Mouse (Mus musculus) heart, embryonic 11.5 days (tissue): ENCODE data around the gene Shroom3. TPM values are rescaled to one million over a fixed set of nuclear protein-coding genes. Genes with fewer than 3 reads are reported as not detected.

Experiments used
- ATAC-seq: fragments of 200-750 bp; cut with Nextera tagmentation; replicated peaks from 2 replicates; pipeline ENCODE4 v1.8.0; 2017; ENCODE audit warnings: moderate library complexity; ENCODE audit not compliant: insufficient number of reproducible peaks, low FRiP score, low TSS enrichment
- H3K27ac ChIP-seq: fragments of 300-500 bp; sonication (generic); 2 replicates; pipeline ENCODE4 v1.5.1; 2014; ENCODE audit warnings: mild to moderate bottlenecking, low read depth, low read length
- H3K27me3 ChIP-seq: fragments of 300-500 bp; sonication (generic); 2 replicates; pipeline ENCODE4 v1.6.1; 2014; ENCODE audit warnings: mild to moderate bottlenecking, low read length, mixed read lengths; ENCODE audit not compliant: control insufficient read depth, insufficient read depth
- H3K36me3 ChIP-seq: fragments of 300-500 bp; sonication (generic); 2 replicates; pipeline ENCODE4 v1.6.1; 2014; ENCODE audit warnings: mild to moderate bottlenecking, low read length, moderate library complexity, mixed read lengths; ENCODE audit not compliant: control insufficient read depth, insufficient read depth
- H3K4me1 ChIP-seq: fragments of 300-500 bp; sonication (generic); 2 replicates; pipeline ENCODE4 v1.6.1; 2014; ENCODE audit warnings: low read length; ENCODE audit not compliant: control insufficient read depth, insufficient read depth
- H3K4me2 ChIP-seq: fragments of 300-500 bp; sonication (generic); 2 replicates; pipeline ENCODE4 v1.6.1; 2014; ENCODE audit warnings: mild to moderate bottlenecking, moderate library complexity
- H3K4me3 ChIP-seq: fragments of 300-500 bp; sonication (generic); 2 replicates; pipeline ENCODE4 v1.5.1; 2014; ENCODE audit warnings: low read depth, low read length
- H3K9ac ChIP-seq: fragments of 300-500 bp; sonication (generic); 2 replicates; pipeline ENCODE4 v1.6.1; 2014; ENCODE audit warnings: mild to moderate bottlenecking, low read depth, low read length, moderate library complexity
- H3K9me3 ChIP-seq: fragments of 300-500 bp; sonication (generic); replicated peaks from 2 replicates; pipeline ENCODE4 v1.6.1; 2016; ENCODE audit warnings: low read length; ENCODE audit not compliant: control insufficient read depth
- WGBS: fragments of 180-500 bp; shearing (Covaris S2); extraction: QIAGEN DNeasy Blood & Tissue Kit; methylation state at CpG from one replicate; pipeline ENCODE4 v1.1.7; 2014; ENCODE audit not compliant: insufficient replicate concordance; 5-methylcytosine and 5-hydroxymethylcytosine counted together
- polyA plus RNA-seq: library from polyadenylated mRNA; unstranded; fragments of >200 nt; fragmentation: Nextera tagmentation; extraction: Ambion mirVana; gene quantifications from 2 replicates; pipeline ENCODE4 v1.2.1, GENCODE M21; 2014

Shroom3 gene
- polyA plus RNA-seq, 1 experiment from 2014 or later = 14.9 TPM

DNA sequence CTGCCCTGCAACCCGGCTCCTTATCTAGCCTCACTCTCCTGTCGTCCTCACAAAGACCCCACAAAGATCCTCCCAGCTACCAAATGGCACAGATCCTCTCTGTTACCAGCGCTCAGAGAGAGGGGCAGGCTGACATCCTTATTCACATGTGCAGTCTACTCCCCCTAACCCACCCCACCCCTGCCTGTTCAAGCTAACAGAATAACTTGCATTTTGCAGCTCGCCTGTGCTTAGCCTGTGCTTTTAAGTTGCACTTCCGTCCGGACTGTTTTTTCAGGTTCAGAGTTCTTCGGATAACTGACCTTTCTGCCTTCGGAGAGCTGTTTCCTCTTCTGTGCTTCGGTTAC, 7.7 kb upstream of the Shroom3 start:
- H3K36me3 ChIP-seq = no peaks in the 10 kb centered on the region
- no peak; the same call in 1 of the 2 replicates for ATAC-seq
- no peaks in the 10 kb centered on the region for H3K9me3 ChIP-seq
- H3K9ac ChIP-seq = peak overlapping the region; percentile 39; the same call in 1 of the 2 replicates
- H3K4me3 ChIP-seq = peak overlapping the region; percentile 41
- no peak overlapping the region for H3K27ac ChIP-seq
- H3K4me1 ChIP-seq = no peaks in the 10 kb centered on the region
- 1% methylated on average over 9 of the region's 9 CpGs for WGBS
- H3K4me2 ChIP-seq = peak overlapping the region; percentile 63
- H3K27me3 ChIP-seq = no peaks in the 10 kb centered on the region

DNA sequence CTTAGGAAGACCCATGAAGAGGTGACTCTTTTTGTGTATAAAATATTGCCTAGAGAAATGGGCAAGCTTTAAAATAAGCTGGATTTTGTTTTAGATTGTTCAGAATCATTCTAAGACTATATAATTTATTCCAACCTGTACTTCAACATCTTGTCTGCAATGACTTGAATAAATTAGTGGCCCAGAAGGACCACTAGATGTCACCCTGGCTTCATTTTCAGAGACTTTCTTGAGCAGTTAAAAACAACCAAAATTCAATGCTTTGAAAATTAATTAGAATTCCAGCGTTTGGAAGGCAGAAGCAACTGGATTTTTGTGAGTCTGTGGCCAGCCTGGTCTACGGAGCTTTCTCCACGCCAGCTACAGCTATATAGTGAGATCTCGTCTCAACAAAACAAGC, 3.8 kb upstream of the Shroom3 start:
- H3K9ac ChIP-seq = no peak overlapping the region

DNA sequence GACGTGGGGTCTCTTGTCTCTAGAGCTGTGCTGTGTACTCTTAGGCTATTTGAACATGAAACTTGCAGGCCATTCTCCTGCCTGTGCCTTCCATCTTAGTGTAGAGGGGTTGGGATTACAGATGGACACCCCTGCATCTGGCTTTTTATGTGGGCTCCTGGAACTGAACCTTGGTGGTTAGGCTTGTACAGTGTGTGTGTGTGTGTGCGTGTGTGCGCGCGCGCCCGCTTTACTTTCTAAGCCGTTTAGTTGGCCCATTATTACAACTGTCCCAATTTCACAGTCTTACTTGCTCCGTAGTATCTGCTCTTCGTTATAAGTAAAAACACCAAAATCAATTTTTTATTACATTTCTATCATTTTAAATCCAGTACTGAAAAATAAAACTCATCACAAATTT, 1.4 kb upstream of the Shroom3 start:
- Histone ChIP-seq H3K9me3 (no peaks in the 10 kb centered on the region), H3K4me1 (no peaks in the 10 kb centered on the region), H3K27ac (no peak overlapping the region), H3K4me3 (no peak overlapping the region), H3K9ac (no peak overlapping the region), H3K27me3 (no peaks in the 10 kb centered on the region), H3K36me3 (no peaks in the 10 kb centered on the region), H3K4me2 (no peak overlapping the region)
- ATAC-seq = no peak
- 93% methylated on average over 10 of the region's 10 CpGs for WGBS

More for the DNA sequence above, 3.8 kb upstream of the Shroom3 start:
- Histone ChIP-seq H3K4me1 (no peaks in the 10 kb centered on the region), H3K27me3 (no peaks in the 10 kb centered on the region), H3K36me3 (no peaks in the 10 kb centered on the region), H3K4me2 (no peak overlapping the region), H3K27ac (no peak overlapping the region), H3K4me3 (no peak overlapping the region), H3K9me3 (no peaks in the 10 kb centered on the region)
- WGBS = 29% methylated on average over 4 of the region's 4 CpGs
- ATAC-seq = no peak

DNA sequence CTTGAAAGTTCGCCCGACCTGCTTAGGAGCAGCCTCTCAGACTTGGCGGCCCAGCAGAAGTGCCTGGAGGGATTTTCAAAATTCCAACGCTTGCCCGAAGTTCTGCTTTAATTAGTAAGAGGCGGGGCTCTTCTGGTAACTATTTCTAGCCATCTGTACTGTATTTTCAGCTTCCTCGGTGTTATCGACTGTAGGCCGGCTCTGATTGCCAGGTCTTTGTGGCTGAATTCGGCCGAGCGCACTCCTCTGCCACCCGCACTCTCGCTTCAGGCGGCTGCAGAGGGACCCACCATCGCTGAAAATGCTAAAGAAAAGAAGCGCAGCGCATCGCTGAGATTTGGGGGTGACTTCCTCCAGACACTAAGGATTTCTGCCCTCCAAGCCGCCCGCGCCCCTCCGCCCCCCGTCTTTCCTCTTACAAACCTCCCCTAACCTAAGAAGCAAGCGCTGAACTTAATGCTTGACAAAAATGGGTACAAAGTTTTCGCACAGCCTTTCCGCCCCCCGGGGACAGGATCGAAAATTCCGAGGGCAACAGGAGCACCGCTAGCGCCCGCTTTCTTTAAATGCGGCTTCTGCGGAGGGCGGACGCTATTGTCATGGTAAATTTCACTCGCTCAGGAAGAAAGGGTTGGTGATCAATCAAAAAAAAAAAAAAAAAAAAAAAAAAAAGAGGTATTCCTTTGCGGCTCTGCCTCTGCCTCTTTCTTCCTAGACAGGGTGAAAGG, 450 bp upstream of the Shroom3 start:
- no peaks in the 10 kb centered on the region for H3K36me3 ChIP-seq
- 1% methylated on average over 39 of the region's 39 CpGs for WGBS

DNA sequence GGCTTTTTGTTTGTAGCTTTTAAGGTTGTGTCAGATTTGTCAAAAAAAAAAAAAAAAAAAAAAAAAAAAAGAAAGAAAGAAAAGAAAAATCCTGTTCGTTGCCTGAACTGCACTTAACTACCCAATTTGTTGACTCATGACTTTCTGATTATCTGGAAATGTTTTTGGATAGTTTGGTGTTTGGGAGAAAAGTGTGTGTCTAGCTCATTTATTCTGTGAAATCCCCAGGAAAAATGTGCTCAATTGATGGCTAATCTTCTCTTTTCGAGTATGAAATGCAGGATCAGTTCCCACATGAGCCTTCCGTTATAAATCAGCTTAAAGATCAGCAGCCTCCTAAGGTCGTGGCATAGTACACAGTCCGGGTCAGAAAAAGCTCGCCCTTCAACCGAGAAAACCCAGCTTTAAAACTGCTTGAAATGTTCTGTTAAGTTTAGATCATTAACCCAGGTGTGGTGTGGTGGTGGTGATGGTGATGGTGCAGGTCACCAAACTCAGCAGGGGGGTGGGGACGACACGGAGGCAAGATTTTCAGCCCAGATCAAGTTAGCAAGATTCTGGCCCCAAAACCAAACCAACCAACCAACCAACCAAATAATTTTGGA, 738 bp downstream of the Shroom3 start:
- 32% methylated on average over 9 of the region's 9 CpGs for WGBS
- Histone ChIP-seq H3K27me3 (no peaks in the 10 kb centered on the region), H3K4me2 (peak overlapping the region; percentile 76), H3K27ac (no peak overlapping the region), H3K4me3 (peak overlapping the region; percentile 54), H3K4me1 (no peaks in the 10 kb centered on the region), H3K36me3 (no peaks in the 10 kb centered on the region), H3K9me3 (no peaks in the 10 kb centered on the region), H3K9ac (no peak overlapping the region)
- no peak for ATAC-seq

More for the DNA sequence above, 450 bp upstream of the Shroom3 start:
- no peaks in the 10 kb centered on the region for H3K4me1 ChIP-seq
- H3K9me3 ChIP-seq = no peaks in the 10 kb centered on the region
- ATAC-seq = no peak
- no peaks in the 10 kb centered on the region for H3K27me3 ChIP-seq
- peak overlapping the region; percentile 71 for H3K9ac ChIP-seq
- H3K4me2 ChIP-seq = peak overlapping the region; percentile 76
- peak overlapping the region; percentile 22; the same call in 1 of the 2 replicates for H3K27ac ChIP-seq
- H3K4me3 ChIP-seq = peak overlapping the region; percentile 54

DNA sequence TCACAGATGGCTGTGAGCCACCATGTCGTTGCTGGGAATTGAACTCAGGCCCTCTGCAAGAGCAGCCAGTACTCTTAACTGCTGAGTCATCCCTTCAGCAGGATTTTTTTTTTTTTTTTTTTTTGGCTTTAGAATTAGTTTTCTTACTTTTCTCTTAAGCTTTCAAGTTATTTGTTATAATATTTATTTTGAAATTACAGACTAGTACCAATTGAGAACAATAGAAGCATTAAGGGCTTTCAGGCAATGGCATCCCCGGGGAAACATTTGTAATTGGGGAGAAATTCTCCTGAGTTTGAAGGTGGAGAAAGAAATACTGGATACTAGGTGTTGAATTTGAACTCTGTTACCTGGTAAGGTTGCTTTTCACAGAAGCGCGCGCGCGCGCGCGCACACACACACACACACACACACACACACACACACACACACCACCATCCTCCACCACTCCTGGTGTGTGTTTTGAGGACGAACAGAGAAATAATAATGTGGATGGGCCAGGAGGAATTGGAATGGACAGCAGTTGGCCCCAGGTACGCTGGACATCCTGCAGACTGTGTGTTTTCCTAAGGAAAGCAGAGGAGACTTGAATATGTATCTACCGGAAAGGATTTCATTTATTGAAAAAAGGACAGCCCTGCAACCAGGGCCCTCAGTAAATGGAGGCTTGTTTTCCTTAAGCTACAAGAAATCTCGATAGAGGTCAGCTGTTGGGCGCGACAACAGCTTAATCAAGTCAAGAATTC, 1.7 kb downstream of the Shroom3 start:
- H3K27me3 ChIP-seq = no peaks in the 10 kb centered on the region
- H3K4me3 ChIP-seq = no peak overlapping the region
- no peaks in the 10 kb centered on the region for H3K36me3 ChIP-seq
- WGBS = 90% methylated on average over 16 of the region's 16 CpGs
- H3K4me1 ChIP-seq = no peaks in the 10 kb centered on the region
- no peak overlapping the region for H3K9ac ChIP-seq
- no peaks in the 10 kb centered on the region for H3K9me3 ChIP-seq
- ATAC-seq = no peak
- H3K4me2 ChIP-seq = no peak overlapping the region
- no peak overlapping the region for H3K27ac ChIP-seq

DNA sequence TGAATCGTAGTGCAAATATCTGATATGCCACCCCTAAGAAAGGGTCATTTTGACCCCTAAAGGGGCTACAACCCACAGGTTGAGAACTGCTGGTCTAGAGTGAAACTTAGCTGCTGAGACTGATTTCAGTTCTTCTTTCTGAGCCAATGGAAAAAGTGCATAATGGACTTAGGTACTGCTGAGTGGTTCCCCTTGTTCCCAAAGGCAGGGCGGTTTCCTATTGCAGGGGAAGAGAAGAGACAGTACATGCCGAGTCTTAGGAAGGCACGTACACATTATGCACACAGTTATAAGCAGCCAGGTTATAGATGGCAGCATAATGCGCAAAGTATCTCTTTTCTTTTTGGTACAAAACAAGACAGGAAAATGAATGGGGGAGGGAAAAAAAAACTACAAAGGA, 4.9 kb downstream of the Shroom3 start:
- no peak overlapping the region for H3K4me2 ChIP-seq
- ATAC-seq = no peak
- H3K36me3 ChIP-seq = no peaks in the 10 kb centered on the region
- no peaks in the 10 kb centered on the region for H3K9me3 ChIP-seq
- no peaks in the 10 kb centered on the region for H3K4me1 ChIP-seq
- no peak overlapping the region for H3K9ac ChIP-seq
- H3K4me3 ChIP-seq = no peak overlapping the region
- WGBS = 79% methylated on average over 5 of the region's 5 CpGs
- no peak overlapping the region for H3K27ac ChIP-seq
- no peaks in the 10 kb centered on the region for H3K27me3 ChIP-seq

DNA sequence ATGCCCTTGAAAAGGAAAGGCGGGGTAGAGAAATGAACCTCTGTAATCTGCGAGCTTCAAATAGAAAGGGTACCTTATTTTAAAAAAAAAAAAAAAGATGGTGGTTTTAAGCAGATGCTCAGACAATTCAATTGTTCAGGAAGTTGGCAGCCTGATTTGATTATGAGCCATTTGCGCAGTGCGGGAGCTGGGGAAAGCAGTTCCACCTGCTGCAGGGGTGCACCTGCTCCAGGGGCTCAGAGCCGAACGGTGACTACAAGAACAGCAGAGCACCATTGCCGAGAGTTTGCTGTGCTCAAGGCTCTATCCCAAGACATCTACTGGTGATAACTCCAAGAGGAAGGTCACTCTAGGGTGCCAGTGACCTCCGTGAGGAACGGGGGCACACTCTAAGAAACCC, 5.3 kb downstream of the Shroom3 start:
- Histone ChIP-seq H3K9me3 (no peaks in the 10 kb centered on the region), H3K9ac (no peak overlapping the region), H3K4me3 (no peak overlapping the region), H3K36me3 (no peaks in the 10 kb centered on the region), H3K4me1 (no peaks in the 10 kb centered on the region), H3K4me2 (no peak overlapping the region), H3K27me3 (no peaks in the 10 kb centered on the region), H3K27ac (no peak overlapping the region)
- ATAC-seq = no peak
- 86% methylated on average over 9 of the region's 9 CpGs for WGBS
